Mouse (Mus musculus) midbrain, embryonic 11.5 days (tissue): ENCODE data around the gene Trp53tg5. TPM values are rescaled to one million over a fixed set of nuclear protein-coding genes. Genes with fewer than 3 reads are reported as not detected.

Source experiments
- ATAC-seq: fragments of 200-750 bp; cut with Nextera tagmentation; 2 replicates; pipeline ENCODE4 v1.8.0; 2017; ENCODE audit warnings: moderate TSS enrichment, moderate library complexity; ENCODE audit not compliant: low FRiP score
- DNase-seq: peaks from one replicate; pipeline ENCODE4 v3.0.0; 2015; ENCODE audit warnings: low spot score; ENCODE audit errors: missing footprints
- H3K27ac ChIP-seq: fragments of 300-500 bp; sonication (generic); 2 replicates; pipeline ENCODE4 v1.5.1; 2014; ENCODE audit warnings: low read depth, low read length
- H3K27me3 ChIP-seq: fragments of 300-500 bp; sonication (generic); 2 replicates; pipeline ENCODE4 v1.6.1; 2014; ENCODE audit warnings: mild to moderate bottlenecking, low read length, moderate library complexity, mixed read lengths; ENCODE audit not compliant: control insufficient read depth, insufficient read depth
- H3K36me3 ChIP-seq: fragments of 300-500 bp; sonication (generic); 2 replicates; pipeline ENCODE4 v1.6.1; 2014; ENCODE audit warnings: mild to moderate bottlenecking, low read length, moderate library complexity, mixed read lengths; ENCODE audit not compliant: control insufficient read depth, insufficient read depth
- H3K4me1 ChIP-seq: fragments of 300-500 bp; sonication (generic); 2 replicates; pipeline ENCODE4 v1.6.1; 2014; ENCODE audit warnings: low read length; ENCODE audit not compliant: control insufficient read depth, insufficient read depth
- H3K4me2 ChIP-seq: fragments of 300-500 bp; sonication (generic); 2 replicates; pipeline ENCODE4 v1.6.1; 2014; ENCODE audit warnings: mild to moderate bottlenecking, moderate library complexity
- H3K4me3 ChIP-seq: fragments of 300-500 bp; sonication (generic); 2 replicates; pipeline ENCODE4 v1.5.1; 2014; ENCODE audit warnings: low read depth, low read length
- H3K9ac ChIP-seq: fragments of 300-500 bp; sonication (generic); 2 replicates; pipeline ENCODE4 v1.6.1; 2014; ENCODE audit warnings: low read length
- H3K9me3 ChIP-seq: fragments of 300-500 bp; sonication (generic); 2 replicates; pipeline ENCODE4 v1.6.1; 2016; ENCODE audit warnings: low read length; ENCODE audit not compliant: control insufficient read depth
- WGBS: fragments of 180-500 bp; shearing (Covaris S2); extraction: QIAGEN DNeasy Blood & Tissue Kit; methylation state at CpG from one replicate; pipeline ENCODE4 v1.1.7; 2014; 5-methylcytosine and 5-hydroxymethylcytosine counted together
- polyA plus RNA-seq: library from polyadenylated mRNA; unstranded; fragments of >200 nt; fragmentation: Nextera tagmentation; extraction: Ambion mirVana; gene quantifications from 2 replicates; pipeline ENCODE4 v1.2.1, GENCODE M21; 2014

Trp53tg5 gene
- polyA plus RNA-seq, 1 experiment from 2014 or later, result not detected

DNA sequence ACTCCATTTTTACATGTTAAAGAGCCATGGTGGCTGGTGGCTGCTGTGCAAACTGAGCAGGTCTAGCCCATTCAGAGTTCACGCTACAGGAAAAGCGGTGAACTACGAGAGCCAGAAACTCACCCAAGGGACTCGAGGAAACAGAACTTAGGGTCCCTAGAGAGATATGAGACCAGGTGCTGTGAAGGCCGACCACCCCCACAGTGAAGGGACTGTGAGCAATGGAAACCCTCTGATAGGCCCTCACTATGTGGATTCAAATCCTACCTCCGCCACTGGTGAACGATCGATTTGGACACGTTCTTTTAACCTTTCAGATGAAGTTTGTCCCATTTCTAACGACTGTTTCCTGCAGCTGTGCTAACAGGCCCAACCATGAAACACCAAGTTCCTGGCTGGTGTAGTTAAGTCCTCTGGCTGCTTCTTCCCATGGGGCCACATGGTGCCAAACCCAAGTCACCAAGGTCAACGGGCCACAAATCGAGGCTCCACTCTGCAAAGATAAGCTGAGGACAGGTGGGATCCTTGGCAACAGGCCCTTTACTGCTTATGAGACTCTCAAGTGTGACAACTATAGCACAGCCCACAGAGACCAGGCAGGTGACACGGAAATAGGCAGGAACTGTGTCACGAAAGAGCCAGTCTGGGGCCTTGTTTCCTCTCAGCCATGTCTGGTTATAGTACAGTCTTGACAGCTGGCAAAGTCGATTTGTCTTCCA, 50.7 kb downstream of the Trp53tg5 start:
- H3K9me3 ChIP-seq, result no peaks in the 10 kb centered on the region
- no peaks in the 10 kb centered on the region for H3K36me3 ChIP-seq
- no peaks in the 10 kb centered on the region for H3K27me3 ChIP-seq
- no peaks in the 10 kb centered on the region for H3K4me1 ChIP-seq
- ATAC-seq (no peak), DNase-seq (peak; percentile 75)
- H3K4me2 ChIP-seq, result no peak overlapping the region
- 88% methylated on average over 15 of the region's 15 CpGs for WGBS
- H3K27ac ChIP-seq, result no peak overlapping the region
- no peak overlapping the region for H3K9ac ChIP-seq
- H3K4me3 ChIP-seq, result no peak overlapping the region

GRCm38 (mm10) chr2:164421979-164422378, 51.5 kb downstream of the Trp53tg5 start:
- Histone ChIP-seq H3K36me3 (no peaks in the 10 kb centered on the region), H3K9ac (no peak overlapping the region), H3K4me2 (no peak overlapping the region), H3K27me3 (no peaks in the 10 kb centered on the region), H3K4me1 (no peaks in the 10 kb centered on the region), H3K9me3 (no peaks in the 10 kb centered on the region), H3K27ac (no peak overlapping the region), H3K4me3 (no peak overlapping the region)
- DNase-seq, result no peak
- 92% methylated on average over 8 of the region's 8 CpGs for WGBS
- no peak for ATAC-seq

DNA sequence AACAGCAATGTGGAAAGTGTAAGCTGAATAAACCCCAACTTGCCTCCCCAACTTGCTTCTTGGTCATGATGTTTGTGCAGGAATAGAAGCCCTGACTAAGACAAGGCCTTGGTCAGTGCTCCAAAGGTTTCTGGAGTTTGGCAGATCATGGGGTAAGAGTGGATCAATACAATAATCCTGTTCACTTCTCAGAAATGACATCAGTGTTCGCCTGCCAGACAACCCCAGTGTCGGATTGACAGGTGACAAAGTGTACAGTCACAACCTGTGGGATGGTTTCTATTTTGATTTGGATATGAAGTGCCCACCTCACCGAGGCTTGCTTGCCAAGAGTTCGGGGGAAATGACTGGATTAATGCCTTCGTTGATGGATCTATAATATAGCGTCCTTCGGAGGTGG, 52.2 kb downstream of the Trp53tg5 start:
- no peaks in the 10 kb centered on the region for H3K36me3 ChIP-seq
- 89% methylated on average over 7 of the region's 7 CpGs for WGBS
- H3K4me1 ChIP-seq, result no peaks in the 10 kb centered on the region
- H3K9me3 ChIP-seq, result no peaks in the 10 kb centered on the region
- no peak overlapping the region for H3K9ac ChIP-seq
- ATAC-seq, result no peak
- H3K4me3 ChIP-seq, result no peak overlapping the region
- DNase-seq, result peak; percentile 66
- H3K4me2 ChIP-seq, result no peak overlapping the region
- H3K27me3 ChIP-seq, result no peaks in the 10 kb centered on the region
- H3K27ac ChIP-seq, result no peak overlapping the region

Other genes starting within 250 kb of the Trp53tg5 start
- gene Svs2, start 235.3 kb downstream of the Trp53tg5 start, polyA plus RNA-seq, result not detected in 2 replicates
- gene Svs3b, start 217.1 kb downstream of the Trp53tg5 start, polyA plus RNA-seq, result not detected in 2 replicates
- not detected in 2 replicates for gene Svs4, start 195.3 kb downstream of the Trp53tg5 start, polyA plus RNA-seq
- not detected in 2 replicates for gene Svs3a, start 184.5 kb downstream of the Trp53tg5 start, polyA plus RNA-seq
- not detected in 2 replicates for gene Svs6, start 157.0 kb downstream of the Trp53tg5 start, polyA plus RNA-seq
- not detected in 2 replicates for gene Svs5, start 141.0 kb downstream of the Trp53tg5 start, polyA plus RNA-seq
- gene Slpi, start 84.6 kb downstream of the Trp53tg5 start, polyA plus RNA-seq, result 0.37 and 0.52 TPM in 2 replicates
- gene Rbpjl, start 70.6 kb downstream of the Trp53tg5 start, polyA plus RNA-seq, result not detected in 2 replicates
- gene Matn4, start 68.6 kb downstream of the Trp53tg5 start, polyA plus RNA-seq, result 0.10 and 0.23 TPM in 2 replicates
- 9.7 and 9.9 TPM in 2 replicates for gene Sdc4, start 29.8 kb downstream of the Trp53tg5 start, polyA plus RNA-seq
- 62.0 and 63.6 TPM in 2 replicates for gene Sys1, start 16.8 kb downstream of the Trp53tg5 start, polyA plus RNA-seq
- 4.7 and 5.0 TPM in 2 replicates for gene Gm20458, start 12.8 kb downstream of the Trp53tg5 start, polyA plus RNA-seq
- gene Dbndd2, start 12.4 kb upstream of the Trp53tg5 start, polyA plus RNA-seq, result 3.1 and 3.4 TPM in 2 replicates
- 48.1 and 51.9 TPM in 2 replicates for gene Pigt, start 23.8 kb upstream of the Trp53tg5 start, polyA plus RNA-seq
- 15.4 and 21.7 TPM in 2 replicates for gene Wfdc2, start 88.7 kb upstream of the Trp53tg5 start, polyA plus RNA-seq
- not detected in 2 replicates for gene Spint3, start 99.7 kb upstream of the Trp53tg5 start, polyA plus RNA-seq
- gene Wfdc6a, start 111.7 kb upstream of the Trp53tg5 start, polyA plus RNA-seq, result not detected in 2 replicates
- gene Eppin, start 119.9 kb upstream of the Trp53tg5 start, polyA plus RNA-seq, result not detected in 2 replicates
- gene Wfdc6b, start 139.8 kb upstream of the Trp53tg5 start, polyA plus RNA-seq, result not detected in 2 replicates
- gene Wfdc8, start 139.9 kb upstream of the Trp53tg5 start, polyA plus RNA-seq, result not detected in 2 replicates
- not detected in 2 replicates for gene Wfdc16, start 165.1 kb upstream of the Trp53tg5 start, polyA plus RNA-seq
- not detected in 2 replicates for gene Wfdc10, start 182.3 kb upstream of the Trp53tg5 start, polyA plus RNA-seq
- gene Wfdc9, start 182.9 kb upstream of the Trp53tg5 start, polyA plus RNA-seq, result not detected in 2 replicates
- gene Wfdc11, start 200.4 kb upstream of the Trp53tg5 start, polyA plus RNA-seq, result not detected in 2 replicates
- 0.21 TPM in 1 of 2 replicates, not detected in the other for gene Wfdc13, start 211.4 kb upstream of the Trp53tg5 start, polyA plus RNA-seq
- not detected in 2 replicates for gene Spint4, start 224.8 kb upstream of the Trp53tg5 start, polyA plus RNA-seq
- gene Spint5, start 241.6 kb upstream of the Trp53tg5 start, polyA plus RNA-seq, result not detected in 2 replicates